Comparison of ENCODE assay signal across 10 mouse cellular contexts in genomic region chr2:170041101-170041500, GRCm38 (mm10).
DNase-seq lines count a peak whose midpoint lies in the region; ATAC-seq lines count a peak whose summit lies in the region.
"Had no signal": no experiment of that assay in that cellular context is flagged by ENCODE, and none has a peak within 500 bp of the region (broad histone marks: within the 10 kb centered on the region; RNA-seq: fewer than 3 reads in every experiment).

No protein-coding gene starts in this region.

- no peak overlapping the region for H3K4me3 ChIP-seq in embryonic facial prominence, embryonic 14.5 days (ENCODE audit: low read depth, low read length)
- no peak overlapping the region for H3K4me3 ChIP-seq in intestine, embryonic 16.5 days (ENCODE audit: low read length)
- H3K4me3 ChIP-seq in liver, embryonic 12.5 days: no peak overlapping the region
- H3K4me3 ChIP-seq: midbrain, embryonic 10.5 days had no signal

- no peaks in the 10 kb centered on the region for H3K27me3 ChIP-seq in embryonic facial prominence, embryonic 14.5 days (replicated peaks; ENCODE audit: control insufficient read depth, insufficient read depth, low read length)
- no peaks in the 10 kb centered on the region for H3K27me3 ChIP-seq in intestine, embryonic 16.5 days (replicated peaks; ENCODE audit: control insufficient read depth, insufficient read depth, low read length)
- no peaks in the 10 kb centered on the region for H3K27me3 ChIP-seq in liver, embryonic 12.5 days (replicated peaks)

- peak; percentile 71 for DNase-seq in ES-CJ7 (ENCODE audit: low read depth, low spot score)
- DNase-seq in embryonic facial prominence, embryonic 14.5 days (ENCODE audit: low spot score): peak; percentile 68
- DNase-seq in lung, postnatal 10 days: peak; percentile 68
- no peak for DNase-seq in cerebellum, postnatal 4 days (ENCODE audit: low spot score in 2 of 2)
- no peak for DNase-seq in right cerebral cortex, postnatal 36 days (ENCODE audit: low spot score in 2 of 2)
- no peak for DNase-seq in right cerebral cortex, postnatal 25 days
- DNase-seq: cerebellum, adult 9-11 months had no signal

- no peak overlapping the region for H3K4me2 ChIP-seq in embryonic facial prominence, embryonic 14.5 days (ENCODE audit: low read depth, low read length)
- H3K4me2 ChIP-seq in intestine, embryonic 16.5 days (ENCODE audit: low read depth, low read length): no peak overlapping the region
- H3K4me2 ChIP-seq in liver, embryonic 12.5 days: no peak overlapping the region

- peak; percentile 69 for ATAC-seq in embryonic facial prominence, embryonic 14.5 days (ENCODE audit: low read depth)
- peak; percentile 78 for ATAC-seq in intestine, embryonic 16.5 days
- no peak for ATAC-seq in liver, embryonic 12.5 days

- no peaks in the 10 kb centered on the region for H3K36me3 ChIP-seq in embryonic facial prominence, embryonic 14.5 days (ENCODE audit: control insufficient read depth, insufficient read depth, low read length)
- H3K36me3 ChIP-seq in intestine, embryonic 16.5 days (ENCODE audit: control insufficient read depth, insufficient read depth, low read length): no peaks in the 10 kb centered on the region
- H3K36me3 ChIP-seq in liver, embryonic 12.5 days: no peaks in the 10 kb centered on the region
- H3K36me3 ChIP-seq: midbrain, embryonic 10.5 days had no signal

- no peaks in the 10 kb centered on the region for H3K9me3 ChIP-seq in embryonic facial prominence, embryonic 14.5 days (ENCODE audit: control insufficient read depth, low read length)
- no peaks in the 10 kb centered on the region for H3K9me3 ChIP-seq in intestine, embryonic 16.5 days (ENCODE audit: control insufficient read depth, low read length)
- peaks cover 4% of the 10 kb centered on the region; the same call in 1 of the 2 replicates for H3K9me3 ChIP-seq in liver, embryonic 12.5 days (replicated peaks)

- peak overlapping the region; percentile 67 for H3K27ac ChIP-seq in embryonic facial prominence, embryonic 14.5 days (replicated peaks; ENCODE audit: low read depth, low read length)
- H3K27ac ChIP-seq in intestine, embryonic 16.5 days (ENCODE audit: low read length): peak overlapping the region; percentile 23; the same call in 1 of the 2 replicates
- no peak overlapping the region for H3K27ac ChIP-seq in liver, embryonic 12.5 days
- H3K27ac ChIP-seq: midbrain, embryonic 10.5 days had no signal

- H3K4me1 ChIP-seq in embryonic facial prominence, embryonic 14.5 days (ENCODE audit: control insufficient read depth, insufficient read depth, low read length): peaks cover 13% of the 10 kb centered on the region; the same call in 1 of the 2 replicates
- no peaks in the 10 kb centered on the region; the same call in 1 of the 2 replicates for H3K4me1 ChIP-seq in intestine, embryonic 16.5 days (ENCODE audit: control insufficient read depth, insufficient read depth, low read length)
- H3K4me1 ChIP-seq in liver, embryonic 12.5 days: no peaks in the 10 kb centered on the region

- no peak overlapping the region for H3K9ac ChIP-seq in embryonic facial prominence, embryonic 14.5 days (ENCODE audit: low read depth, low read length)
- no peak overlapping the region for H3K9ac ChIP-seq in intestine, embryonic 16.5 days (ENCODE audit: low read depth, low read length)
- H3K9ac ChIP-seq in liver, embryonic 12.5 days: no peak overlapping the region

- WGBS in embryonic facial prominence, embryonic 14.5 days: 38% methylated on average over 9 of the region's 9 CpGs
- WGBS in intestine, embryonic 16.5 days: 25% methylated on average over 9 of the region's 9 CpGs
- 56% methylated on average over 9 of the region's 9 CpGs for WGBS in liver, embryonic 12.5 days (ENCODE audit: insufficient replicate concordance)

Comparison
In these comparisons a context has a peak if more than half of its experiments do, and no peak if none do; other contexts are left out.
1. DNase-seq: peak in ES-CJ7 (single experiment), embryonic facial prominence, embryonic 14.5 days (single experiment) and lung, postnatal 10 days (single experiment); none in cerebellum, postnatal 4 days (0 of 2), right cerebral cortex, postnatal 36 days (0 of 2) and right cerebral cortex, postnatal 25 days (single experiment).